Mouse (Mus musculus) midbrain, embryonic 11.5 days (tissue): ENCODE measurements around the gene 6430548M08Rik. TPM values are rescaled to one million over a fixed set of nuclear protein-coding genes. Genes with fewer than 3 reads are reported as not detected.

Source experiments
- ATAC-seq: fragments of 200-750 bp; cut with Nextera tagmentation; 2 replicates; pipeline ENCODE4 v1.8.0; 2017; ENCODE audit warnings: moderate TSS enrichment, moderate library complexity; ENCODE audit not compliant: low FRiP score
- DNase-seq: peaks from one replicate; pipeline ENCODE4 v3.0.0; 2015; ENCODE audit warnings: low spot score; ENCODE audit errors: missing footprints
- H3K27ac ChIP-seq: fragments of 300-500 bp; sonication (generic); 2 replicates; pipeline ENCODE4 v1.5.1; 2014; ENCODE audit warnings: low read depth, low read length
- H3K27me3 ChIP-seq: fragments of 300-500 bp; sonication (generic); 2 replicates; pipeline ENCODE4 v1.6.1; 2014; ENCODE audit warnings: mild to moderate bottlenecking, low read length, moderate library complexity, mixed read lengths; ENCODE audit not compliant: control insufficient read depth, insufficient read depth
- H3K36me3 ChIP-seq: fragments of 300-500 bp; sonication (generic); 2 replicates; pipeline ENCODE4 v1.6.1; 2014; ENCODE audit warnings: mild to moderate bottlenecking, low read length, moderate library complexity, mixed read lengths; ENCODE audit not compliant: control insufficient read depth, insufficient read depth
- H3K4me1 ChIP-seq: fragments of 300-500 bp; sonication (generic); 2 replicates; pipeline ENCODE4 v1.6.1; 2014; ENCODE audit warnings: low read length; ENCODE audit not compliant: control insufficient read depth, insufficient read depth
- H3K4me2 ChIP-seq: fragments of 300-500 bp; sonication (generic); 2 replicates; pipeline ENCODE4 v1.6.1; 2014; ENCODE audit warnings: mild to moderate bottlenecking, moderate library complexity
- H3K4me3 ChIP-seq: fragments of 300-500 bp; sonication (generic); 2 replicates; pipeline ENCODE4 v1.5.1; 2014; ENCODE audit warnings: low read depth, low read length
- H3K9ac ChIP-seq: fragments of 300-500 bp; sonication (generic); 2 replicates; pipeline ENCODE4 v1.6.1; 2014; ENCODE audit warnings: low read length
- H3K9me3 ChIP-seq: fragments of 300-500 bp; sonication (generic); 2 replicates; pipeline ENCODE4 v1.6.1; 2016; ENCODE audit warnings: low read length; ENCODE audit not compliant: control insufficient read depth
- whole genome bisulfite sequencing: fragments of 180-500 bp; shearing (Covaris S2); extraction: QIAGEN DNeasy Blood & Tissue Kit; methylation state at CpG from one replicate; pipeline ENCODE4 v1.1.7; 2014; 5-methylcytosine and 5-hydroxymethylcytosine counted together
- polyA plus RNA-seq: library from polyadenylated mRNA; unstranded; fragments of >200 nt; fragmentation: Nextera tagmentation; extraction: Ambion mirVana; gene quantifications from 2 replicates; pipeline ENCODE4 v1.2.1, GENCODE M21; 2014

Gene 6430548M08Rik
- polyA plus RNA-seq, 1 experiment from 2014 or later: 13.5 TPM

- 86% methylated on average over 5 of the region's 5 CpGs for WGBS
- Histone ChIP-seq H3K9me3 (no peaks in the 10 kb centered on the region), H3K4me1 (no peaks in the 10 kb centered on the region), H3K36me3 (no peaks in the 10 kb centered on the region), H3K27me3 (no peaks in the 10 kb centered on the region; the same call in 1 of the 2 replicates), H3K27ac (no peak overlapping the region), H3K4me3 (no peak overlapping the region), H3K4me2 (no peak overlapping the region), H3K9ac (no peak overlapping the region)
- DNase-seq (no peak), ATAC-seq (no peak)
Observed at GRCm38 (mm10) chr8:120162404-120162752, 48.4 kb downstream of the 6430548M08Rik start.

DNA sequence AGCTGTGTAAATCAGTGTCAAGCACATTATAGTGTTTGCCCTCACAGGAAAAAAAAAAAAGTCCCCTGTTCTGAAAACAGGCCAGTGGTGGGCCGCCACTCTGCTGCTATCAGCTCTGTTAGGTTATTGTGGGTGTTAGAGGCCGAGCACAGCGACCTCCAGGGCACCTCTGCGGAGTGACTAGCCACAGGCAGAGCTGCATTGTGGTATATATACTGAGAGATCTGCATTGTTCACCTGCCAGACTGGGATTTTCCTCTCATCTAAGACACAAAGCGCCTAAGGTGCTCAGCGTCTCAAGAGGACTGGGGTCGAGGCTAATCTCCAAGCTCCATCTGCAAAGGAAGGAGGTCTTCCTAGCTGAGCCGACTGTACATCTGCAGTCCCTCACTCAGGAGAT is 49.4 kb downstream of the 6430548M08Rik start:
- no peaks in the 10 kb centered on the region; the same call in 1 of the 2 replicates for H3K27me3 ChIP-seq
- H3K9ac ChIP-seq: no peak overlapping the region
- DNase-seq (no peak), ATAC-seq (no peak)
- H3K4me3 ChIP-seq: no peak overlapping the region
- H3K27ac ChIP-seq: no peak overlapping the region
- no peaks in the 10 kb centered on the region for H3K9me3 ChIP-seq
- peaks cover 5% of the 10 kb centered on the region; the same call in 1 of the 2 replicates for H3K4me1 ChIP-seq
- WGBS: 64% methylated on average over 8 of the region's 8 CpGs
- H3K4me2 ChIP-seq: no peak overlapping the region
- H3K36me3 ChIP-seq: no peaks in the 10 kb centered on the region

GRCm38 (mm10) chr8:120164026-120164425 is 50.1 kb downstream of the 6430548M08Rik start:
- DNase-seq (no peak), ATAC-seq (no peak)
- H3K9ac ChIP-seq: no peak overlapping the region
- peaks cover 5% of the 10 kb centered on the region; the same call in 1 of the 2 replicates for H3K4me1 ChIP-seq
- no peak overlapping the region for H3K4me3 ChIP-seq
- H3K27me3 ChIP-seq: no peaks in the 10 kb centered on the region; the same call in 1 of the 2 replicates
- no peaks in the 10 kb centered on the region for H3K9me3 ChIP-seq
- H3K27ac ChIP-seq: no peak overlapping the region
- H3K36me3 ChIP-seq: no peaks in the 10 kb centered on the region
- 81% methylated on average over 5 of the region's 5 CpGs for WGBS
- no peak overlapping the region for H3K4me2 ChIP-seq

DNA sequence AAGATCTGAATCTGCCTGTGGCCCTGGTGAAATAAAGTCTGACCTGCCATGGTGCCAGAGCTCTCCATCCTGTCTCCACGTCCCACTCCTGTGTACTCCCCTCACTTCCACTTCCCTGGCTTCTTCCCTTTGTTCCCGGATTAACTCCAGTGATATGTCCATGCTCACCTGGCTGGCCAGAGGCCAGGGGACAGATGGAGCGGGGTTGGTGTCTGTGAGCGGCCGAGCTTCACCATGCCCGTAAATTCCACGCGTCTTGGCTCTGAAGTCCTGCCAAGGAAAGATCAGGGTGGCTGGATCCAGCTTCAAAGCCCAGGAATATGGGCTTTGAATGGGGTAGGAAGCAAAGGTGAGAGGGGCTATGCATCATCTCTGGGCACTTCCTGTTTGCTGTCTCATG is 53.2 kb downstream of the 6430548M08Rik start:
- ATAC-seq (no peak), DNase-seq (no peak)
- Histone ChIP-seq H3K4me3 (no peak overlapping the region), H3K4me1 (peaks cover 10% of the 10 kb centered on the region; the same call in 1 of the 2 replicates), H3K4me2 (no peak overlapping the region), H3K27me3 (no peaks in the 10 kb centered on the region; the same call in 1 of the 2 replicates), H3K27ac (no peak overlapping the region), H3K9me3 (no peaks in the 10 kb centered on the region), H3K36me3 (no peaks in the 10 kb centered on the region), H3K9ac (no peak overlapping the region)
- WGBS: 91% methylated on average over 8 of the region's 8 CpGs

GRCm38 (mm10) chr8:120167821-120168220 is 53.9 kb downstream of the 6430548M08Rik start:
- Histone ChIP-seq H3K4me3 (no peak overlapping the region), H3K9me3 (no peaks in the 10 kb centered on the region), H3K36me3 (no peaks in the 10 kb centered on the region), H3K9ac (peak overlapping the region; percentile 4; the same call in 1 of the 2 replicates), H3K27ac (no peak overlapping the region), H3K4me1 (peaks cover 10% of the 10 kb centered on the region; the same call in 1 of the 2 replicates), H3K27me3 (no peaks in the 10 kb centered on the region; the same call in 1 of the 2 replicates), H3K4me2 (no peak overlapping the region)
- ATAC-seq (no peak), DNase-seq (no peak)
- 32% methylated on average over 5 of the region's 5 CpGs for WGBS

DNA sequence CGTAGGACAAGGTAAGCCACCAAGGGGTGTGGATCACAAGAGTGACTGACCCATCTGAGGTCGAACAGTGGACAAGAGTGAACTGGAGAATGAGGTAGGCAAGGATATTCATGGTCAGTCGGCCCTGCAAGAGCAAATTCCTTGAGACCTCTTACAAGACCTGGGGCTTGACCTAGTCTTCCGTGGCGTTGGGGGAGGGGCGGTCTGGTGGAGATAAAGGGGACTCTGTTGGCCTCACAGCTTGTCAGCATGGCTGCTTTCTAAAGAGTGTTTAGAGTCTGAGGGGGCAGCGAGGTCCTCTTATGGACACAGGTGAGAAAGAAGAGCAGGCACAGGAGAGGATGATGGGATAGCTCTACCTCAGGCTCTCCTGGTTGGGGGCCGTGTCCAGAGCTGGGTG is 55.2 kb downstream of the 6430548M08Rik start:
- H3K27ac ChIP-seq: no peak overlapping the region

GRCm38 (mm10) chr8:120173195-120173594 is 59.2 kb downstream of the 6430548M08Rik start:
- H3K27ac ChIP-seq: no peak overlapping the region
- no peak overlapping the region for H3K4me2 ChIP-seq
- no peak overlapping the region for H3K9ac ChIP-seq
- no peak overlapping the region for H3K4me3 ChIP-seq
- H3K36me3 ChIP-seq: no peaks in the 10 kb centered on the region
- ATAC-seq (no peak), DNase-seq (no peak)
- peaks cover 26% of the 10 kb centered on the region for H3K4me1 ChIP-seq
- H3K27me3 ChIP-seq: peaks cover 9% of the 10 kb centered on the region
- 63% methylated on average over 1 of the region's 1 CpGs for WGBS
- H3K9me3 ChIP-seq: no peaks in the 10 kb centered on the region

More for the DNA sequence above, 55.2 kb downstream of the 6430548M08Rik start:
- H3K4me1 ChIP-seq: peaks cover 10% of the 10 kb centered on the region; the same call in 1 of the 2 replicates
- no peaks in the 10 kb centered on the region; the same call in 1 of the 2 replicates for H3K27me3 ChIP-seq
- 30% methylated on average over 8 of the region's 8 CpGs for WGBS
- H3K4me2 ChIP-seq: no peak overlapping the region
- DNase-seq (no peak), ATAC-seq (no peak)
- no peaks in the 10 kb centered on the region for H3K9me3 ChIP-seq
- no peaks in the 10 kb centered on the region for H3K36me3 ChIP-seq
- no peak overlapping the region for H3K9ac ChIP-seq
- H3K4me3 ChIP-seq: no peak overlapping the region

GRCm38 (mm10) chr8:120174606-120175005 is 60.7 kb downstream of the 6430548M08Rik start:
- H3K36me3 ChIP-seq: no peaks in the 10 kb centered on the region
- 52% methylated on average over 18 of the region's 18 CpGs for WGBS
- H3K4me1 ChIP-seq: peaks cover 34% of the 10 kb centered on the region
- H3K9ac ChIP-seq: no peak overlapping the region
- DNase-seq (no peak), ATAC-seq (no peak)
- H3K27me3 ChIP-seq: peaks cover 9% of the 10 kb centered on the region
- no peak overlapping the region for H3K4me3 ChIP-seq
- H3K9me3 ChIP-seq: no peaks in the 10 kb centered on the region
- no peak overlapping the region for H3K4me2 ChIP-seq
- no peak overlapping the region; the same call in 1 of the 2 replicates for H3K27ac ChIP-seq

GRCm38 (mm10) chr8:120176605-120177004 is 62.7 kb downstream of the 6430548M08Rik start:
- H3K27ac ChIP-seq: peak overlapping the region; percentile 95
- peaks cover 37% of the 10 kb centered on the region for H3K4me1 ChIP-seq
- H3K36me3 ChIP-seq: no peaks in the 10 kb centered on the region
- no peak overlapping the region for H3K4me3 ChIP-seq
- H3K27me3 ChIP-seq: peaks cover 9% of the 10 kb centered on the region
- no peaks in the 10 kb centered on the region for H3K9me3 ChIP-seq
- peak overlapping the region; percentile 36; the same call in 1 of the 2 replicates for H3K9ac ChIP-seq
- DNase-seq (no peak), ATAC-seq (no peak; the same call in 1 of the 2 replicates)
- WGBS: 4% methylated on average over 4 of the region's 4 CpGs
- peak overlapping the region; percentile 43 for H3K4me2 ChIP-seq
